Mouse (Mus musculus) cerebellum, adult 2 months (tissue): Measurements from ENCODE around the gene Prkar1b. TPM values are rescaled to one million over a fixed set of nuclear protein-coding genes. Genes with fewer than 3 reads are reported as not detected.

Experiments
- DNase-seq, 2 experiments: peaks; one replicate each; pipeline ENCODE4 v3.0.0; 2021
- H3K27ac ChIP-seq: fragments of 200-500 bp; 2 replicates; pipeline ENCODE4 v1.5.1; 2012; ENCODE audit warnings: low read length, control low read depth, inconsistent platforms; ENCODE audit not compliant: insufficient read depth
- H3K27me3 ChIP-seq: fragments of 200-500 bp; 2 replicates; pipeline ENCODE4 v1.6.1; 2012; ENCODE audit warnings: inconsistent platforms, mild to moderate bottlenecking, low read length, moderate library complexity; ENCODE audit not compliant: control insufficient read depth, insufficient read depth
- H3K4me1 ChIP-seq: fragments of 200-500 bp; 2 replicates; pipeline ENCODE4 v1.6.1; 2011; ENCODE audit warnings: low read length; ENCODE audit not compliant: control insufficient read depth, insufficient read depth
- H3K4me3 ChIP-seq: fragments of 200-500 bp; replicated peaks from 2 replicates; pipeline ENCODE3; 2011; ENCODE audit warnings: mild to moderate bottlenecking, low read depth, low read length, control low read depth; ENCODE audit not compliant: insufficient read depth
- CTCF ChIP-seq: fragments of 200-500 bp; IDR thresholded peaks from 2 replicates; pipeline ENCODE4 v1.5.1; 2011; ENCODE audit warnings: low read depth, mild to moderate bottlenecking, control low read depth, low read length, moderate library complexity, borderline replicate concordance; ENCODE audit not compliant: insufficient read depth
- POLR2A ChIP-seq: fragments of 200-500 bp; IDR thresholded peaks from 2 replicates; pipeline ENCODE4 v1.6.1; 2011; ENCODE audit warnings: low read length, control low read depth, borderline replicate concordance; ENCODE audit not compliant: insufficient read depth
- WGBS: fragments of 180-500 bp; shearing (Covaris S2); methylation state at CpG from one replicate; pipeline ENCODE4 v1.1.7; 2018; 5-methylcytosine and 5-hydroxymethylcytosine counted together
- polyA plus RNA-seq: library from polyadenylated mRNA; depleted of rRNA; stranded (reverse); fragments of >200 nt; gene quantifications from 2 replicates; pipeline ENCODE4 v1.2.3, GENCODE M21; 2012

Gene Prkar1b
- polyA plus RNA-seq, 1 experiment = 509 TPM

- no peaks in the 10 kb centered on the region for H3K27me3 ChIP-seq
- peaks cover 31% of the 10 kb centered on the region for H3K4me1 ChIP-seq
- peak overlapping the region; percentile 2; the same call in 1 of the 2 replicates for H3K27ac ChIP-seq
- 66% methylated on average over 4 of the region's 4 CpGs for WGBS
- TF ChIP-seq CTCF (no peak), POLR2A (no peak)
- DNase-seq = no peak
- H3K4me3 ChIP-seq = no peak overlapping the region
Observed at GRCm38 (mm10) chr5:139078156-139078462, 71.7 kb downstream of the Prkar1b start.

GRCm38 (mm10) chr5:139077311-139078155 is 72.3 kb downstream of the Prkar1b start:
- no peak overlapping the region for H3K4me3 ChIP-seq
- peak overlapping the region; percentile 5; the same call in 1 of the 2 replicates for H3K27ac ChIP-seq
- 15% methylated on average over 11 of the region's 11 CpGs for WGBS
- no peaks in the 10 kb centered on the region for H3K27me3 ChIP-seq
- DNase-seq = peak; percentile 69 to 77
- no peak for TF ChIP-seq CTCF
- H3K4me1 ChIP-seq = peaks cover 37% of the 10 kb centered on the region

- Histone ChIP-seq H3K4me3 (no peak overlapping the region), H3K4me1 (peaks cover 38% of the 10 kb centered on the region), H3K27me3 (no peaks in the 10 kb centered on the region), H3K27ac (0 out of 2 replicates have a peak overlapping the region, but pooled peaks have one; percentile 6)
- 31% methylated on average over 7 of the region's 7 CpGs for WGBS
- DNase-seq = peak; percentile 37 to 44
- TF ChIP-seq POLR2A (no peak), CTCF (no peak)
Observed at GRCm38 (mm10) chr5:139076450-139076849, 73.4 kb downstream of the Prkar1b start.

- whole genome bisulfite sequencing = 3% methylated on average over 9 of the region's 9 CpGs
- DNase-seq = peak in 1 of 2 experiments; percentile 39
- H3K4me1 ChIP-seq = peaks cover 38% of the 10 kb centered on the region
- no peak overlapping the region for H3K4me3 ChIP-seq
- TF ChIP-seq POLR2A = no peak
- TF ChIP-seq CTCF = no peak
- no peak overlapping the region for H3K27ac ChIP-seq
- no peaks in the 10 kb centered on the region for H3K27me3 ChIP-seq
Observed at GRCm38 (mm10) chr5:139075791-139076190, 74.0 kb downstream of the Prkar1b start.

GRCm38 (mm10) chr5:139075125-139075524 is 74.7 kb downstream of the Prkar1b start:
- no peaks in the 10 kb centered on the region for H3K27me3 ChIP-seq
- WGBS = 37% methylated on average over 3 of the region's 3 CpGs
- H3K4me1 ChIP-seq = peaks cover 38% of the 10 kb centered on the region
- no peak overlapping the region for H3K27ac ChIP-seq
- H3K4me3 ChIP-seq = no peak overlapping the region
- TF ChIP-seq POLR2A (no peak), CTCF (peak; percentile 83)
- DNase-seq = peak; percentile 76 to 77

GRCm38 (mm10) chr5:139073977-139074376 is 75.8 kb downstream of the Prkar1b start:
- Histone ChIP-seq H3K27me3 (no peaks in the 10 kb centered on the region), H3K4me1 (peaks cover 43% of the 10 kb centered on the region), H3K27ac (no peak overlapping the region), H3K4me3 (no peak overlapping the region)
- no peak for DNase-seq
- 81% methylated on average over 7 of the region's 7 CpGs for WGBS
- no peak for TF ChIP-seq CTCF
- TF ChIP-seq POLR2A = no peak

GRCm38 (mm10) chr5:139072866-139073265 is 76.9 kb downstream of the Prkar1b start:
- Histone ChIP-seq H3K4me3 (no peak overlapping the region), H3K4me1 (peaks cover 38% of the 10 kb centered on the region), H3K27me3 (no peaks in the 10 kb centered on the region), H3K27ac (0 out of 2 replicates have a peak overlapping the region, but pooled peaks have one; percentile 34)
- DNase-seq = peak; percentile 72 to 81
- TF ChIP-seq CTCF = no peak
- TF ChIP-seq POLR2A = no peak
- WGBS = 25% methylated on average over 5 of the region's 5 CpGs
